Mouse (Mus musculus): ENCODE results near the gene Qser1. TPM values are rescaled to one million over a fixed set of nuclear protein-coding genes. Genes with fewer than 3 reads are reported as not detected.

Qser1 gene
- polyA plus RNA-seq, 1 experiment: 32.2 TPM

- peaks cover 3% of the 10 kb centered on the region for H3K4me1 ChIP-seq (ENCODE audit: control insufficient read depth, insufficient read depth, low read length)
- H3K4me3 ChIP-seq (ENCODE audit: insufficient read depth, low read length): no peak overlapping the region
- no peak for TF ChIP-seq CTCF (IDR thresholded peaks at IDR 0.05; ENCODE audit: borderline replicate concordance, insufficient read depth, low read length)
- no peak for TF ChIP-seq POLR2A (IDR thresholded peaks at IDR 0.05; ENCODE audit: low read depth, low read length)
- H3K27ac ChIP-seq (ENCODE audit: insufficient read depth, low read length): no peak overlapping the region
These were observed 52.5 kb downstream of the Qser1 start for GRCm38 (mm10) chr2:104764018-104764417.

- peaks cover 3% of the 10 kb centered on the region for H3K4me1 ChIP-seq (ENCODE audit: control insufficient read depth, insufficient read depth, low read length)
- no peak overlapping the region for H3K4me3 ChIP-seq (ENCODE audit: insufficient read depth, low read length)
These were observed 53.3 kb downstream of the Qser1 start for GRCm38 (mm10) chr2:104763134-104763703.

GRCm38 (mm10) chr2:104750611-104751010, 65.9 kb downstream of the Qser1 start:
- Histone ChIP-seq H3K4me3 (ENCODE audit: insufficient read depth, low read length) (no peak overlapping the region), H3K27ac (ENCODE audit: insufficient read depth, low read length) (no peak overlapping the region), H3K4me1 (ENCODE audit: control insufficient read depth, insufficient read depth, low read length) (no peaks in the 10 kb centered on the region)
- no peak for TF ChIP-seq POLR2A (IDR thresholded peaks at IDR 0.05; ENCODE audit: low read depth, low read length)
- no peak for TF ChIP-seq CTCF (IDR thresholded peaks at IDR 0.05; ENCODE audit: borderline replicate concordance, insufficient read depth, low read length)

More at GRCm38 (mm10) chr2:104763134-104763703, 53.3 kb downstream of the Qser1 start:
- H3K27ac ChIP-seq (ENCODE audit: insufficient read depth, low read length): peak overlapping the region; percentile 43
- TF ChIP-seq CTCF (IDR thresholded peaks at IDR 0.05; ENCODE audit: borderline replicate concordance, insufficient read depth, low read length): no peak
- TF ChIP-seq POLR2A (IDR thresholded peaks at IDR 0.05; ENCODE audit: low read depth, low read length): no peak

- no peak for TF ChIP-seq POLR2A (IDR thresholded peaks at IDR 0.05; ENCODE audit: low read depth, low read length)
- no peak for TF ChIP-seq CTCF (IDR thresholded peaks at IDR 0.05; ENCODE audit: borderline replicate concordance, insufficient read depth, low read length)
- H3K27ac ChIP-seq (ENCODE audit: insufficient read depth, low read length): no peak overlapping the region
- H3K4me3 ChIP-seq (ENCODE audit: insufficient read depth, low read length): no peak overlapping the region
These were observed 67.8 kb downstream of the Qser1 start for GRCm38 (mm10) chr2:104748652-104749183.

GRCm38 (mm10) chr2:104746251-104746650, 70.3 kb downstream of the Qser1 start:
- Histone ChIP-seq H3K27ac (ENCODE audit: insufficient read depth, low read length) (no peak overlapping the region), H3K4me1 (ENCODE audit: control insufficient read depth, insufficient read depth, low read length) (no peaks in the 10 kb centered on the region), H3K4me3 (ENCODE audit: insufficient read depth, low read length) (no peak overlapping the region)
- TF ChIP-seq POLR2A (IDR thresholded peaks at IDR 0.05; ENCODE audit: low read depth, low read length) (no peak), CTCF (IDR thresholded peaks at IDR 0.05; ENCODE audit: borderline replicate concordance, insufficient read depth, low read length) (no peak)

More at GRCm38 (mm10) chr2:104748652-104749183, 67.8 kb downstream of the Qser1 start:
- no peaks in the 10 kb centered on the region for H3K4me1 ChIP-seq (ENCODE audit: control insufficient read depth, insufficient read depth, low read length)

GRCm38 (mm10) chr2:104743971-104744370, 72.6 kb downstream of the Qser1 start:
- Histone ChIP-seq H3K27ac (ENCODE audit: insufficient read depth, low read length) (no peak overlapping the region), H3K4me3 (ENCODE audit: insufficient read depth, low read length) (no peak overlapping the region), H3K4me1 (ENCODE audit: control insufficient read depth, insufficient read depth, low read length) (no peaks in the 10 kb centered on the region; the same call in 1 of the 2 replicates)
- TF ChIP-seq POLR2A (IDR thresholded peaks at IDR 0.05; ENCODE audit: low read depth, low read length): no peak
- no peak for TF ChIP-seq CTCF (IDR thresholded peaks at IDR 0.05; ENCODE audit: borderline replicate concordance, insufficient read depth, low read length)

- TF ChIP-seq POLR2A (IDR thresholded peaks at IDR 0.05; ENCODE audit: low read depth, low read length): no peak
- TF ChIP-seq CTCF (IDR thresholded peaks at IDR 0.05; ENCODE audit: borderline replicate concordance, insufficient read depth, low read length): no peak
- Histone ChIP-seq H3K4me1 (ENCODE audit: control insufficient read depth, insufficient read depth, low read length) (no peaks in the 10 kb centered on the region; the same call in 1 of the 2 replicates), H3K4me3 (ENCODE audit: insufficient read depth, low read length) (peak overlapping the region; percentile 74), H3K27ac (ENCODE audit: insufficient read depth, low read length) (no peak overlapping the region)
These were observed 73.4 kb downstream of the Qser1 start for GRCm38 (mm10) chr2:104743160-104743559.

- no peak for TF ChIP-seq CTCF (IDR thresholded peaks at IDR 0.05; ENCODE audit: borderline replicate concordance, insufficient read depth, low read length)
- peak; percentile 60 for TF ChIP-seq POLR2A (IDR thresholded peaks at IDR 0.05; ENCODE audit: low read depth, low read length)
- H3K4me3 ChIP-seq (ENCODE audit: insufficient read depth, low read length): peak within 1 kb of the TSS; percentile 74
- H3K27ac ChIP-seq (ENCODE audit: insufficient read depth, low read length): no peak within 1 kb of the TSS
- no peaks in the 10 kb centered on the region; the same call in 1 of the 2 replicates for H3K4me1 ChIP-seq (ENCODE audit: control insufficient read depth, insufficient read depth, low read length)
These were observed 73.9 kb downstream of the Qser1 start, which contains the start of gene Depdc7 for GRCm38 (mm10) chr2:104742741-104743064. Depdc7 (minus strand) TSS chr2:104742878.

- TF ChIP-seq CTCF (IDR thresholded peaks at IDR 0.05; ENCODE audit: borderline replicate concordance, insufficient read depth, low read length): no peak
- no peak for TF ChIP-seq POLR2A (IDR thresholded peaks at IDR 0.05; ENCODE audit: low read depth, low read length)
- Histone ChIP-seq H3K4me1 (ENCODE audit: control insufficient read depth, insufficient read depth, low read length) (no peaks in the 10 kb centered on the region; the same call in 1 of the 2 replicates), H3K27ac (ENCODE audit: insufficient read depth, low read length) (no peak overlapping the region), H3K4me3 (ENCODE audit: insufficient read depth, low read length) (peak overlapping the region; percentile 74)
These were observed 74.4 kb downstream of the Qser1 start for GRCm38 (mm10) chr2:104741896-104742740.
